Mouse (Mus musculus): ENCODE results near the gene Gm21637.
"Not testable (repeated sequence)": the region's sequence is repeated elsewhere in the genome, so short reads cannot be mapped to it uniquely, and the experiment has no call there.

Gm21637 gene

DNA sequence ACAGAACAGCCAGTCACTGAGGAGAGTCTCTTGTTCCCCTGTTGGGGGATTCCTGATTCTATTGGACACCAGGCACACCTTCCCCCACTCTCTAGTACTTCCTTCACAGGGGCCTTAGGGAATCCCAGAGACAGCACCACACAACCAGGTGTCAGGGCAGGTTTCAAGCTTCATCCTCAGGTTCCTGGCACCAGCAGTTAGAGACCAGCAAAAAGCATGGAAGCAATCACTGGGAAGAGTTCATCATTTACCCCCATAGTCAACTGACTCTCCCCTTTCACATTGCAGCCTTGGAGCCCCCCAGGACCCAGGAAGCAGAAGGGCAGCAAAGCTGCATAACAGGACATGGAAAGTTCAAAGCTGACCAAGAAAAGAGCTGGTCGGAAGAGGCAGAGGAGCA is at the start of gene Gm21637:
TSS of gene Gm21637 (plus strand) at position 301 of the 400 bp plus-strand sequence.
- not testable (repeated sequence) for DNase-seq

All from kidney, adult 9 months (tissue).